8 mouse cellular contexts compared by ENCODE assay signal in the genomic region with DNA sequence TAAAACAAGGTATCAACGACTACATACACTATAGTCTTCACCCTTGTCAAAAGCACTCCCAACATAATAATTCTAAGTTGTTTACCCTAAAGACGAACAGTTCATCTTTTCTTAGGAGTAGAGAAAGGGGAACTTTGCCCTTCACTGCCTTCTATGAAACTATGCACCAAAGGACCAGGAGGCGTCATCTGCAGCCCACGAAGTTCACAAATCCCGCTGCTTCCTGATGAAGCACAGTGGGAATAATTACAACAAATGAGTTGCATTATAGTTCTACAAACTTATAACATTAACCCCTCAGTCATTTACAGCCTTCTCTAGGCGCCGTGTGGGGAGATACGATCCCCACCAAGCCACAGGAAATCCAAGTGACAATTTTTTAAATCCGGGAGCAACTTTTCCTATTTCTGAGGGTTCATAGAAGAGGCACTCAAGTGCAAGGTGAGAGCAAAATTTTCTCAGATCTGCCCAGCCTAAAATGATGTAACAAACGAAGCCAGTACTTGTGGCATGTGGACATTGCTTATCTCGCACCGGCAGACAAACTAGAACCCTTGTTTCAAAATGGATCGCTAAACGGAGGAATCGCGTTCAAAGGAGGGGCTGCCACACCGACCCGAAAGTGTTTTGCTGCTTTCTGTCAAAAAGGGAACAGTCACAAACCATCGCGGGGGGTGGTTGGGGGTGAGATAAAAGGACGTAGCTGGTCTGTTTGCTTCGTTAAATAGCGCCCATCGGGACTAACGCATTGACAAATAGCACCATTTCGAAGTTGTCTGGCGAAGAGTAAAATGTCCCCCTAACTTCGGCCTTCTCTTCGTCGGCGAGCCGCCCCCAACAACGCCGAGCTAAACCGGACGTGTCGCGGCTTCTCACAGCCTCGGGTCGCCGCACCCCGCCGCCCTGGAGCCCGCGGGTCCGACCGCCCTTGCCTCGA. TPM values are rescaled to one million over a fixed set of nuclear protein-coding genes. Genes with fewer than 3 reads are reported as not detected.
DNase-seq lines count a peak whose midpoint lies in the region; ATAC-seq and TF ChIP-seq lines count a peak whose summit lies in the region.

No protein-coding gene starts in this region.

- peaks cover 5% of the 10 kb centered on the region for H3K4me1 ChIP-seq in brown adipose tissue, adult 24 weeks (ENCODE audit: control insufficient read depth, insufficient read depth, insufficient read length, low read length)
- H3K4me1 ChIP-seq in heart, embryonic 15.5 days (replicated peaks): peaks cover 34% of the 10 kb centered on the region
- peaks cover 28% of the 10 kb centered on the region for H3K4me1 ChIP-seq in limb, embryonic 10.5 days
- peaks cover 12% of the 10 kb centered on the region for H3K4me1 ChIP-seq in midbrain, postnatal 0 days (ENCODE audit: insufficient read depth, low read length)

- intact Hi-C loops in left cerebral cortex, adult 2 months (cut with DNase I): loop anchor here (2.0 kb wide), 1 partner anchor 25 kb away; the partner anchor contains the start of genes Nudt21 and Ogfod1

- no peak for TF ChIP-seq CTCF in left cerebral cortex, adult 2 months (IDR thresholded peaks at IDR 0.05)
- TF ChIP-seq CTCF in midbrain, postnatal 0 days (IDR thresholded peaks at IDR 0.05): no peak

- ATAC-seq in heart, embryonic 15.5 days (replicated peaks; ENCODE audit: insufficient number of reproducible peaks, insufficient read depth, low FRiP score, low read depth): no peak
- peak; percentile 20; the same call in 1 of the 2 replicates for ATAC-seq in midbrain, postnatal 0 days (ENCODE audit: low FRiP score)

- no peaks in the 10 kb centered on the region for H3K9me3 ChIP-seq in heart, embryonic 15.5 days (replicated peaks)
- no peaks in the 10 kb centered on the region for H3K9me3 ChIP-seq in limb, embryonic 10.5 days (replicated peaks)
- H3K9me3 ChIP-seq in midbrain, postnatal 0 days (ENCODE audit: low read length): no peaks in the 10 kb centered on the region

- 4% methylated on average over 48 of the region's 48 CpGs for WGBS in heart, embryonic 15.5 days
- WGBS in limb, embryonic 10.5 days: 5% methylated on average over 48 of the region's 48 CpGs
- 3% methylated on average over 46 of the region's 48 CpGs for WGBS in midbrain, postnatal 0 days

- H3K4me3 ChIP-seq in left cerebral cortex, adult 2 months: peak overlapping the region; percentile 87
- peak overlapping the region; percentile 99 for H3K4me3 ChIP-seq in brown adipose tissue, adult 24 weeks (ENCODE audit: insufficient read depth, low read depth, low read length)
- H3K4me3 ChIP-seq in heart, embryonic 15.5 days: peak overlapping the region; percentile 79
- H3K4me3 ChIP-seq in limb, embryonic 10.5 days: peak overlapping the region; percentile 93
- H3K4me3 ChIP-seq in midbrain, postnatal 0 days (ENCODE audit: low read depth, low read length): peak overlapping the region; percentile 98

- H3K4me2 ChIP-seq in heart, embryonic 15.5 days: peak overlapping the region; percentile 89
- peak overlapping the region; percentile 75 for H3K4me2 ChIP-seq in midbrain, postnatal 0 days (ENCODE audit: low read depth, low read length, poor library complexity, severe bottlenecking)

- peak overlapping the region; percentile 94 for H3K27ac ChIP-seq in left cerebral cortex, adult 2 months
- H3K27ac ChIP-seq in brown adipose tissue, adult 24 weeks (replicated peaks; ENCODE audit: low read depth, low read length): peak overlapping the region; percentile 46
- H3K27ac ChIP-seq in heart, embryonic 15.5 days: peak overlapping the region; percentile 94
- H3K27ac ChIP-seq in limb, embryonic 10.5 days: peak overlapping the region; percentile 97
- peak overlapping the region; percentile 97 for H3K27ac ChIP-seq in midbrain, postnatal 0 days (ENCODE audit: low read depth, low read length)

- no peaks in the 10 kb centered on the region for H3K27me3 ChIP-seq in heart, embryonic 15.5 days
- H3K27me3 ChIP-seq in limb, embryonic 10.5 days (ENCODE audit: low read depth, poor library complexity, severe bottlenecking): no peaks in the 10 kb centered on the region
- no peaks in the 10 kb centered on the region for H3K27me3 ChIP-seq in midbrain, postnatal 0 days (ENCODE audit: insufficient read depth, low read length)

- DNase-seq in left cerebral cortex, adult 2 months (ENCODE audit: extremely low spot score in 1 of 2, low spot score in 2 of 2): no peak
- DNase-seq in left cerebral cortex, adult 11 months (ENCODE audit: low spot score): no peak
- no peak for DNase-seq in limb, embryonic 10.5 days (ENCODE audit: low spot score)
- peak; percentile 3 for DNase-seq in midbrain, postnatal 0 days (ENCODE audit: low spot score)
- DNase-seq in retina, embryonic 14.5 days (ENCODE audit: low spot score): no peak
- DNase-seq in layer of hippocampus, postnatal 36 days: no peak

- H3K36me3 ChIP-seq in heart, embryonic 15.5 days: no peaks in the 10 kb centered on the region
- peaks cover 14% of the 10 kb centered on the region for H3K36me3 ChIP-seq in limb, embryonic 10.5 days
- H3K36me3 ChIP-seq in midbrain, postnatal 0 days (ENCODE audit: insufficient read depth, low read length): no peaks in the 10 kb centered on the region

- peak overlapping the region; percentile 97 for H3K9ac ChIP-seq in heart, embryonic 15.5 days
- H3K9ac ChIP-seq in midbrain, postnatal 0 days (replicated peaks; ENCODE audit: low read length, poor library complexity, severe bottlenecking): peak overlapping the region; percentile 98

RNA-seq across cellular contexts. Expression of gene Amfr, which starts 1.3 kb away (rescaled TPM):
- 100 to 1,000 TPM; 114 to 118 TPM for total RNA-seq in left cerebral cortex, adult 2 months (2021)
- polyA plus RNA-seq in brown adipose tissue, adult 24 weeks (2012; ENCODE audit: insufficient read depth, insufficient read length, missing spikeins): 45.8 and 66.8 TPM in 2 replicates
- polyA plus RNA-seq in heart, embryonic 15.5 days (2015; fragmentation: Nextera tagmentation; extraction: Ambion mirVana): 49.4 and 51.5 TPM in 2 replicates
- polyA plus RNA-seq in limb, embryonic 10.5 days (2016; fragmentation: Nextera tagmentation; extraction: Ambion mirVana): 35.9 and 39.1 TPM in 2 replicates
- 214 and 227 TPM in 2 replicates for total RNA-seq in midbrain, postnatal 0 days (2014; rRNA removed)
- polyA plus RNA-seq in midbrain, postnatal 0 days (2015; fragmentation: Nextera tagmentation; extraction: Ambion mirVana): 80.4 and 84.8 TPM in 2 replicates
- total RNA-seq in layer of hippocampus, postnatal 36 days (2021): 100 to 1,000 TPM; 121 to 128 TPM

RNA-seq across cellular contexts. Expression of gene Nudt21, which starts 25.5 kb away (rescaled TPM):
- 10 to 100 TPM; 46.3 to 51.4 TPM for total RNA-seq in left cerebral cortex, adult 2 months (2021)
- polyA plus RNA-seq in brown adipose tissue, adult 24 weeks (2012; ENCODE audit: insufficient read depth, insufficient read length, missing spikeins): 27.6 and 28.7 TPM in 2 replicates
- polyA plus RNA-seq in heart, embryonic 15.5 days (2015; fragmentation: Nextera tagmentation; extraction: Ambion mirVana): 64.7 and 73.1 TPM in 2 replicates
- polyA plus RNA-seq in limb, embryonic 10.5 days (2016; fragmentation: Nextera tagmentation; extraction: Ambion mirVana): 147 and 161 TPM in 2 replicates
- 61.5 and 82.5 TPM in 2 replicates for total RNA-seq in midbrain, postnatal 0 days (2014; rRNA removed)
- 90.1 and 92.3 TPM in 2 replicates for polyA plus RNA-seq in midbrain, postnatal 0 days (2015; fragmentation: Nextera tagmentation; extraction: Ambion mirVana)
- 10 to 100 TPM; 52.7 to 60.7 TPM for total RNA-seq in layer of hippocampus, postnatal 36 days (2021)

RNA-seq across cellular contexts. Expression of gene Ogfod1, which starts 25.7 kb away (rescaled TPM):
- total RNA-seq in left cerebral cortex, adult 2 months (2021): 100 to 1,000 TPM in 1 of 2 experiments, 10 to 100 TPM in 1; 99.2 to 104 TPM
- polyA plus RNA-seq in brown adipose tissue, adult 24 weeks (2012; ENCODE audit: insufficient read depth, insufficient read length, missing spikeins): 6.5 and 11.2 TPM in 2 replicates
- polyA plus RNA-seq in heart, embryonic 15.5 days (2015; fragmentation: Nextera tagmentation; extraction: Ambion mirVana): 11.1 and 11.3 TPM in 2 replicates
- polyA plus RNA-seq in limb, embryonic 10.5 days (2016; fragmentation: Nextera tagmentation; extraction: Ambion mirVana): 13.6 and 15.4 TPM in 2 replicates
- 17.3 and 20.1 TPM in 2 replicates for total RNA-seq in midbrain, postnatal 0 days (2014; rRNA removed)
- polyA plus RNA-seq in midbrain, postnatal 0 days (2015; fragmentation: Nextera tagmentation; extraction: Ambion mirVana): 7.8 and 8.9 TPM in 2 replicates
- total RNA-seq in layer of hippocampus, postnatal 36 days (2021): 100 to 1,000 TPM; 108 to 119 TPM

Comparison
In these comparisons a context has a peak if more than half of its experiments do, and no peak if none do; other contexts are left out.
1. H3K27ac ChIP-seq: peak in every context shown above with its lines; median percentile 97 in limb, embryonic 10.5 days; 97 in midbrain, postnatal 0 days; 94 in left cerebral cortex, adult 2 months; 94 in heart, embryonic 15.5 days; 46 in brown adipose tissue, adult 24 weeks.